Mouse (Mus musculus) right cerebral cortex, postnatal 25 days (tissue): ENCODE measurements at regions not wholly inside any gene's neighbourhood (a gene's known extent, or its start where the extent isn't known, plus 50 kb on each side); places are given as distances from the start of the nearest gene placed in this dataset.

Experiments
- DNase-seq: peaks from one replicate; pipeline ENCODE4 v3.0.0; 2022

GRCm38 (mm10) chrX:11929448-11929847 is 230.7 kb downstream of the Bcor start:
- no peak for DNase-seq

GRCm38 (mm10) chrX:11931432-11931831 is 228.7 kb downstream of the Bcor start:
- no peak for DNase-seq

GRCm38 (mm10) chrX:11935337-11935736 is 224.8 kb downstream of the Bcor start:
- DNase-seq = no peak

- no peak for DNase-seq
Measured at GRCm38 (mm10) chrX:11940246-11940645, 219.9 kb downstream of the Bcor start.

GRCm38 (mm10) chrX:11943367-11943766 is 216.8 kb downstream of the Bcor start:
- DNase-seq = no peak

GRCm38 (mm10) chrX:11944574-11944973 is 215.6 kb downstream of the Bcor start:
- no peak for DNase-seq

GRCm38 (mm10) chrX:11945280-11945679 is 214.9 kb downstream of the Bcor start:
- DNase-seq = no peak

GRCm38 (mm10) chrX:11952193-11952592 is 208.0 kb downstream of the Bcor start:
- no peak for DNase-seq

GRCm38 (mm10) chrX:11956194-11956593 is 204.0 kb downstream of the Bcor start:
- DNase-seq = no peak

GRCm38 (mm10) chrX:11957011-11957410 is 203.1 kb downstream of the Bcor start:
- DNase-seq = no peak

GRCm38 (mm10) chrX:11959871-11960552 is 200.1 kb downstream of the Bcor start:
- peak; percentile 13 for DNase-seq

- DNase-seq = no peak
Measured at GRCm38 (mm10) chrX:11961350-11961749, 198.8 kb downstream of the Bcor start.

GRCm38 (mm10) chrX:11964428-11964827 is 195.7 kb downstream of the Bcor start:
- no peak for DNase-seq

- DNase-seq = no peak
Measured at GRCm38 (mm10) chrX:11978679-11979078, 181.5 kb downstream of the Bcor start.

GRCm38 (mm10) chrX:11983276-11983675 is 176.9 kb downstream of the Bcor start:
- DNase-seq = no peak
